In genomic region chr9:60275410-60276159, GRCm38 (mm10) we compare ENCODE assay signal across 8 mouse cellular contexts.
DNase-seq lines count a peak whose midpoint lies in the region; ATAC-seq and TF ChIP-seq lines count a peak whose summit lies in the region.

No protein-coding gene starts in this region.

- no peaks in the 10 kb centered on the region for H3K36me3 ChIP-seq in kidney, postnatal 0 days (ENCODE audit: insufficient read depth, low read length)
- H3K36me3 ChIP-seq in neural tube, embryonic 13.5 days: no peaks in the 10 kb centered on the region

- H3K27ac ChIP-seq in cortical plate, adult 2 months (ENCODE audit: insufficient read depth, low read length): no peak overlapping the region
- peak overlapping the region; percentile 51 for H3K27ac ChIP-seq in kidney, postnatal 0 days
- H3K27ac ChIP-seq in neural tube, embryonic 13.5 days (replicated peaks): peak overlapping the region; percentile 57

- no peaks in the 10 kb centered on the region for H3K9me3 ChIP-seq in kidney, postnatal 0 days (replicated peaks; ENCODE audit: low read length)
- no peaks in the 10 kb centered on the region for H3K9me3 ChIP-seq in neural tube, embryonic 13.5 days

- whole genome bisulfite sequencing in kidney, postnatal 0 days: 16% methylated on average over 12 of the region's 12 CpGs
- 3% methylated on average over 12 of the region's 12 CpGs for WGBS in neural tube, embryonic 13.5 days

- peak; percentile 67 for TF ChIP-seq CTCF in cortical plate, adult 2 months (IDR thresholded peaks at IDR 0.05; ENCODE audit: extremely low read depth, insufficient read depth, low read length)
- peak; percentile 71 for TF ChIP-seq CTCF in kidney, postnatal 0 days (IDR thresholded peaks at IDR 0.05; ENCODE audit: low read depth)

- H3K4me3 ChIP-seq in cortical plate, adult 2 months (ENCODE audit: insufficient read depth, low read length): no peak overlapping the region
- H3K4me3 ChIP-seq in kidney, postnatal 0 days (replicated peaks; ENCODE audit: low read depth, low read length): no peak overlapping the region
- no peak overlapping the region for H3K4me3 ChIP-seq in neural tube, embryonic 13.5 days

- peak; percentile 31 for DNase-seq in kidney, adult 9 months
- no peak for DNase-seq in kidney, postnatal 14 days
- DNase-seq in MEL-GATA-1-ER (ENCODE audit: extremely low read depth, low read depth): peak; percentile 33
- peak; percentile 64 for DNase-seq in kidney, postnatal 0 days (ENCODE audit: low spot score)
- DNase-seq in Muller cell, postnatal 12 days (ENCODE audit: inconsistent ontology term): no peak
- no peak for DNase-seq in ovary, postnatal 14 days (ENCODE audit: low spot score)

- no peak for TF ChIP-seq POLR2A in cortical plate, adult 2 months (IDR thresholded peaks at IDR 0.05; ENCODE audit: extremely low read depth, insufficient read depth, low read length)

- H3K27me3 ChIP-seq in kidney, postnatal 0 days (ENCODE audit: insufficient read depth, low read length): no peaks in the 10 kb centered on the region
- H3K27me3 ChIP-seq in neural tube, embryonic 13.5 days: no peaks in the 10 kb centered on the region; the same call in 1 of the 2 replicates

- no peak overlapping the region for H3K4me2 ChIP-seq in kidney, postnatal 0 days (ENCODE audit: low read length)
- no peak overlapping the region; the same call in 1 of the 2 replicates for H3K4me2 ChIP-seq in neural tube, embryonic 13.5 days

- ATAC-seq in kidney, postnatal 0 days (replicated peaks; ENCODE audit: low FRiP score, low read depth): no peak
- peak; percentile 64 for ATAC-seq in neural tube, embryonic 13.5 days (ENCODE audit: low read depth)

- no peaks in the 10 kb centered on the region for H3K4me1 ChIP-seq in cortical plate, adult 2 months (ENCODE audit: control insufficient read depth, insufficient read depth, low read length)
- no peaks in the 10 kb centered on the region for H3K4me1 ChIP-seq in kidney, postnatal 0 days (replicated peaks; ENCODE audit: insufficient read depth, low read length)
- peaks cover 31% of the 10 kb centered on the region for H3K4me1 ChIP-seq in neural tube, embryonic 13.5 days (replicated peaks)

- H3K9ac ChIP-seq in kidney, postnatal 0 days (ENCODE audit: low read depth, low read length): no peak overlapping the region
- H3K9ac ChIP-seq in neural tube, embryonic 13.5 days: no peak overlapping the region

Comparison
In these comparisons a context has a peak if more than half of its experiments do, and no peak if none do; other contexts are left out.
1. DNase-seq: peak in kidney, adult 9 months (single experiment), MEL-GATA-1-ER (single experiment) and kidney, postnatal 0 days (single experiment); none in kidney, postnatal 14 days (single experiment), Muller cell, postnatal 12 days (single experiment) and ovary, postnatal 14 days (single experiment).